Mouse (Mus musculus) liver, adult 2 months (tissue): ENCODE measurements around the gene Gtpbp3.

Experiments
- CTCF ChIP-seq: fragments of 200-500 bp; IDR thresholded peaks from 2 replicates; pipeline ENCODE4 v1.5.1; 2011; ENCODE audit warnings: low read depth, low read length, control low read depth
- POLR2A ChIP-seq: fragments of 200-500 bp; IDR thresholded peaks from 2 replicates; pipeline ENCODE4 v1.6.1; 2011; ENCODE audit warnings: low read length, control low read depth; ENCODE audit not compliant: insufficient read depth; ENCODE audit errors: extremely low read depth

GRCm38 (mm10) chr8:71469411-71469810 is 18.5 kb upstream of the Gtpbp3 start:
- TF ChIP-seq POLR2A (no peak), CTCF (no peak)
